Mouse (Mus musculus): ENCODE results near the gene Ppp2r2d. TPM values are rescaled to one million over a fixed set of nuclear protein-coding genes. Genes with fewer than 3 reads are reported as not detected.
A peak's percentile ranks its signal among the peaks of the same experiment; 100 is the strongest.

Ppp2r2d gene
- total RNA-seq, 1 experiment = 96.6 TPM

DNA sequence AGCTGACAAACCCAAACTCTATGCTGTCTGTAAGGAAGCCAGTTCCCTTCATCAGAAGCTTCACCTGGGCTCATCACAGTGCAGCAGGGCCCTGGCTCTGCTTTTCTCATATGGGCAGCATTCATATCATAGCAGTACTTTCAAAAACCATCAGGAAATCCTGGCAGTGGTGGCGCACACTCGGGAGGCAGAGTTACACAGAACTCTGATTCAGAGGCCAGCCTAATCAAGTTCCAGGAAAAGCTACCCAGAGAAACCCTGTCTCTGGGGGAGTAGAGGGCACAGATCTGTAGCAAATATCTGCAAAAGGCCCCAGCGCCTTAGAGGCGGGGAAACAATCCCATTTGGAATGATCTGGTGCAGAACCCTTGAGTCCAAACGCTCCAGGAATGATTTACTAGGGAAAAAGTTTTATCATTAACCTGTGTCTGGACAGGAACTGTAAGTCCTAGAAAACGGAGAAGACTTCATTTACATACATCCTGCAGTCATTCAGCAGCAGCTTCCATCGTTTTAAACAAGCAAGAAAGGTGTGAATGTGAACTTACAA lies 58.1 kb downstream of the Ppp2r2d start:
- Histone ChIP-seq H3K27ac (ENCODE audit: insufficient read depth, low read depth, low read length, poor library complexity, severe bottlenecking) (no peak overlapping the region), H3K4me1 (ENCODE audit: control insufficient read depth in 2 of 2, insufficient read depth in 2 of 2, low read length in 2 of 2, poor library complexity in 1 of 2) (peaks cover 4 to 10% of the 10 kb centered on the region in 2 experiments; a peak in 2 of 4 replicates), H3K4me3 (ENCODE audit: insufficient read depth in 1 of 2, low read depth in 1 of 2, low read length in 2 of 2, poor library complexity in 1 of 2, severe bottlenecking in 1 of 2) (no peak overlapping the region), H3K9ac (ENCODE audit: insufficient read depth, low read depth, low read length, poor library complexity, severe bottlenecking) (no peak overlapping the region), H3K36me3 (ENCODE audit: control insufficient read depth, insufficient read depth, low read length, poor library complexity, severe bottlenecking) (no peaks in the 10 kb centered on the region), H3K9me3 (ENCODE audit: control insufficient read depth, insufficient read depth, low read depth, low read length) (no peaks in the 10 kb centered on the region)
- in situ Hi-C loops (cut with MboI; ENCODE audit: low sequenced_read_pairs in 2 of 2, unreplicated experiment in 2 of 2) = no loop called here
- no peak for DNase-seq (ENCODE audit: low read depth, low spot score)
- no peak for TF ChIP-seq HCFC1 (IDR thresholded peaks at IDR 0.05; ENCODE audit: borderline replicate concordance, insufficient read depth, low read length)
- no peak for TF ChIP-seq ZC3H11A (IDR thresholded peaks at IDR 0.05; ENCODE audit: borderline replicate concordance, low read depth, low read length)

DNA sequence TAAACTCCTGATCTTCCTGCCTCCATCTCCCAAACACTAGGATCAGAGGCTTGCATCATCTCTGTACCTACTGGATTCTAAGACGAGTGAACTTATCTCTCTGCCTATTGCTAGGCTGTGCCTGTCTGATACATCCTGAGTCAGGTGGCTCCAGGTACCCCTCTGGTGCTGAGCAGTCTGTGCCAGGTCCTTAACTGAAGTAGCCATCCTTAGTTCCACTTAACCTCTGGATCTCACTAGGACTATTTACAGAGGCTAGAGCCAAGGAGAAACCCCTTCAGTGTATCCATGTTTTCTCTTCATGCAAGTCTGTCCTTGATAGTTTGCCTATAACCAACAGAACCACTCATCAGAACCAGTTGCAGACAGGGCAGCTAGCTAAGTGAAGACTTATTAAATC lies 60.6 kb downstream of the Ppp2r2d start:
- Histone ChIP-seq H3K27ac (ENCODE audit: insufficient read depth, low read depth, low read length, poor library complexity, severe bottlenecking) (no peak overlapping the region), H3K4me1 (ENCODE audit: control insufficient read depth in 2 of 2, insufficient read depth in 2 of 2, low read length in 2 of 2, poor library complexity in 1 of 2) (peaks cover 10% of the 10 kb centered on the region in 2 experiments), H3K9me3 (ENCODE audit: control insufficient read depth, insufficient read depth, low read depth, low read length) (no peaks in the 10 kb centered on the region), H3K9ac (ENCODE audit: insufficient read depth, low read depth, low read length, poor library complexity, severe bottlenecking) (no peak overlapping the region), H3K36me3 (ENCODE audit: control insufficient read depth, insufficient read depth, low read length, poor library complexity, severe bottlenecking) (no peaks in the 10 kb centered on the region), H3K4me3 (ENCODE audit: insufficient read depth in 1 of 2, low read depth in 1 of 2, low read length in 2 of 2, poor library complexity in 1 of 2, severe bottlenecking in 1 of 2) (peak overlapping the region; percentile 32 to 80)
- TF ChIP-seq CHD2 (IDR thresholded peaks at IDR 0.05; ENCODE audit: low read depth, low read length) = no peak
- TF ChIP-seq ZNF384 (IDR thresholded peaks at IDR 0.05; ENCODE audit: low read depth, low read length) = no peak
- TF ChIP-seq HCFC1 (IDR thresholded peaks at IDR 0.05; ENCODE audit: borderline replicate concordance, insufficient read depth, low read length) = no peak
- no peak for TF ChIP-seq ZC3H11A (IDR thresholded peaks at IDR 0.05; ENCODE audit: borderline replicate concordance, low read depth, low read length)
- no peak for TF ChIP-seq MAFK (IDR thresholded peaks at IDR 0.05; ENCODE audit: insufficient read depth, low read depth, low read length)
- in situ Hi-C loops (cut with MboI; ENCODE audit: low sequenced_read_pairs in 2 of 2, unreplicated experiment in 2 of 2) = no loop called here
- DNase-seq (ENCODE audit: low read depth, low spot score) = no peak

DNA sequence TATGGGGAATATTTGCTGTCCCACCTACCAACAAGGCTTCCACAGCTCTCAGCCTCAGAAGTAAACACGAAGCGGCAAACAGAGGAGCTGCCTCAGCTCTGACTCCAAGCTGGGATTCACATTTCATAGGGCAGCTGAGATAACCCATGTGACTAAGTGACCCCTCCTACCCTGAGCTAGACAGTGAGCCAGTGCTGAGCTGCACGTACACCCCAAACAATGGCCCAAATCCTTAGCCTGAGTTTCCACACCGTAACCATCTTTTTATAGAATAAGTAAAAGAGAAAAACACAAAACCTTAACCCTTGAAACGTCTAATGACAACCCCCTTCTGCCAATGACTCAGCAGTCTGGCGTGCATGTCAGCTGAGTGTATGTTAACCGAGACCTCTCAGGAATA lies 61.2 kb downstream of the Ppp2r2d start:
- no peak for DNase-seq (ENCODE audit: low read depth, low spot score)
- H3K36me3 ChIP-seq (ENCODE audit: control insufficient read depth, insufficient read depth, low read length, poor library complexity, severe bottlenecking) = no peaks in the 10 kb centered on the region
- H3K27ac ChIP-seq (ENCODE audit: insufficient read depth, low read depth, low read length, poor library complexity, severe bottlenecking) = no peak overlapping the region
- H3K4me3 ChIP-seq (ENCODE audit: insufficient read depth in 1 of 2, low read depth in 1 of 2, low read length in 2 of 2, poor library complexity in 1 of 2, severe bottlenecking in 1 of 2) = peak overlapping the region; percentile 32 to 80
- in situ Hi-C loops (cut with MboI; ENCODE audit: low sequenced_read_pairs in 2 of 2, unreplicated experiment in 2 of 2) = no loop called here
- TF ChIP-seq CHD2 (IDR thresholded peaks at IDR 0.05; ENCODE audit: low read depth, low read length) = no peak
- peak; percentile 81 for TF ChIP-seq MAFK (IDR thresholded peaks at IDR 0.05; ENCODE audit: insufficient read depth, low read depth, low read length)
- no peak for TF ChIP-seq ZNF384 (IDR thresholded peaks at IDR 0.05; ENCODE audit: low read depth, low read length)
- TF ChIP-seq HCFC1 (IDR thresholded peaks at IDR 0.05; ENCODE audit: borderline replicate concordance, insufficient read depth, low read length) = no peak
- TF ChIP-seq ZC3H11A (IDR thresholded peaks at IDR 0.05; ENCODE audit: borderline replicate concordance, low read depth, low read length) = no peak
- H3K4me1 ChIP-seq (ENCODE audit: control insufficient read depth in 2 of 2, insufficient read depth in 2 of 2, low read length in 2 of 2, poor library complexity in 1 of 2) = peaks cover 10 to 14% of the 10 kb centered on the region in 2 experiments
- H3K9ac ChIP-seq (ENCODE audit: insufficient read depth, low read depth, low read length, poor library complexity, severe bottlenecking) = no peak overlapping the region; the same call in 1 of the 2 replicates
- no peaks in the 10 kb centered on the region for H3K9me3 ChIP-seq (ENCODE audit: control insufficient read depth, insufficient read depth, low read depth, low read length)

DNA sequence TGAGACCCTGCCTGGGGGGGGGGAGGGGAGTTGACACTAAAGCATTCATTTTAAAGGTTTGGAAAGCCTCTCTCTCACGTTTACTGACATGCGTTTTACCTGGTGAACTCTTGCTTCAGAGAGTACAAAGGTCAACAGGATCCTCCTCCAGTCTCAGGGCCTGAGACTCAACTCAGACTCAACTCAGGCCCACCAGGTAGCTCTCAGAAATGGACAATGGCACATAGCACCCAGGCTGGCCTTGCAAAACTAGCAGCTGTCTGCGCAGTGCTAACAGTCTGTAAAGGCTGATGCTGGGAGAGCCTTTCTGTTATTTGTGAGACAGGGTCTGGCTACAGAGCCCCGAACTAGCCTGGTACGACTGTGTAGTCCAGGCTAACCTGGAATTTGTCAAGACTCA lies 62.1 kb downstream of the Ppp2r2d start:
- Histone ChIP-seq H3K36me3 (ENCODE audit: control insufficient read depth, insufficient read depth, low read length, poor library complexity, severe bottlenecking) (no peaks in the 10 kb centered on the region), H3K4me1 (ENCODE audit: control insufficient read depth in 2 of 2, insufficient read depth in 2 of 2, low read length in 2 of 2, poor library complexity in 1 of 2) (peaks cover 10 to 13% of the 10 kb centered on the region in 2 experiments), H3K27ac (ENCODE audit: insufficient read depth, low read depth, low read length, poor library complexity, severe bottlenecking) (no peak overlapping the region), H3K4me3 (ENCODE audit: insufficient read depth in 1 of 2, low read depth in 1 of 2, low read length in 2 of 2, poor library complexity in 1 of 2, severe bottlenecking in 1 of 2) (peak overlapping the region; percentile 80 to 90), H3K9ac (ENCODE audit: insufficient read depth, low read depth, low read length, poor library complexity, severe bottlenecking) (peak overlapping the region; percentile 48), H3K9me3 (ENCODE audit: control insufficient read depth, insufficient read depth, low read depth, low read length) (no peaks in the 10 kb centered on the region)
- in situ Hi-C loops (cut with MboI; ENCODE audit: low sequenced_read_pairs in 2 of 2, unreplicated experiment in 2 of 2) = no loop called here
- TF ChIP-seq ZNF384 (IDR thresholded peaks at IDR 0.05; ENCODE audit: low read depth, low read length) (no peak), HCFC1 (IDR thresholded peaks at IDR 0.05; ENCODE audit: borderline replicate concordance, insufficient read depth, low read length) (no peak), ZC3H11A (IDR thresholded peaks at IDR 0.05; ENCODE audit: borderline replicate concordance, low read depth, low read length) (no peak), MAFK (IDR thresholded peaks at IDR 0.05; ENCODE audit: insufficient read depth, low read depth, low read length) (no peak), CHD2 (IDR thresholded peaks at IDR 0.05; ENCODE audit: low read depth, low read length) (no peak)
- DNase-seq (ENCODE audit: low read depth, low spot score) = no peak

Measured in ES-E14 (cell line).